Mouse (Mus musculus) kidney, postnatal 0 days (tissue): ENCODE data around the gene Mus81. TPM values are rescaled to one million over a fixed set of nuclear protein-coding genes. Genes with fewer than 3 reads are reported as not detected.
A peak's percentile ranks its signal among the peaks of the same experiment; 100 is the strongest.

Experiments
- ATAC-seq: fragments of 200-750 bp; cut with Nextera tagmentation; replicated peaks from 2 replicates; pipeline ENCODE4 v1.8.0; 2017; ENCODE audit warnings: low read depth, moderate number of reproducible peaks, moderate TSS enrichment, moderate library complexity; ENCODE audit not compliant: low FRiP score
- DNase-seq: peaks from one replicate; pipeline ENCODE4 v3.0.0-alpha.2; 2016; ENCODE audit warnings: low spot score
- H3K27ac ChIP-seq: fragments of 300-500 bp; sonication (generic); 2 replicates; pipeline ENCODE4 v1.5.1; 2014; ENCODE audit warnings: mild to moderate bottlenecking
- H3K27me3 ChIP-seq: fragments of 300-500 bp; sonication (generic); 2 replicates; pipeline ENCODE4 v1.6.1; 2014; ENCODE audit warnings: low read length, mixed read lengths; ENCODE audit not compliant: insufficient read depth
- H3K36me3 ChIP-seq: fragments of 300-500 bp; sonication (generic); 2 replicates; pipeline ENCODE4 v1.6.1; 2014; ENCODE audit warnings: low read length, mixed read lengths; ENCODE audit not compliant: insufficient read depth
- H3K4me1 ChIP-seq: fragments of 300-500 bp; sonication (generic); replicated peaks from 2 replicates; pipeline ENCODE4 v1.6.1; 2014; ENCODE audit warnings: antibody characterized with exemption, low read length, mixed read lengths; ENCODE audit not compliant: insufficient read depth
- H3K4me2 ChIP-seq: fragments of 300-500 bp; sonication (generic); 2 replicates; pipeline ENCODE4 v1.6.1; 2014; ENCODE audit warnings: mild to moderate bottlenecking, low read length, moderate library complexity, mixed read lengths
- H3K4me3 ChIP-seq: fragments of 300-500 bp; sonication (generic); replicated peaks from 2 replicates; pipeline ENCODE4 v1.5.1; 2014; ENCODE audit warnings: low read depth, low read length
- H3K9ac ChIP-seq: fragments of 300-500 bp; sonication (generic); 2 replicates; pipeline ENCODE4 v1.6.1; 2014; ENCODE audit warnings: low read depth, low read length
- H3K9me3 ChIP-seq: fragments of 300-500 bp; sonication (generic); replicated peaks from 2 replicates; pipeline ENCODE4 v1.6.1; 2016; ENCODE audit warnings: low read length, inconsistent platforms, mixed read lengths
- CTCF ChIP-seq: IDR thresholded peaks from 2 replicates; pipeline ENCODE4 v1.5.1; 2016; ENCODE audit warnings: antibody characterized with exemption, low read depth, mild to moderate bottlenecking, moderate library complexity
- WGBS: fragments of 180-500 bp; shearing (Covaris S2); extraction: QIAGEN DNeasy Blood & Tissue Kit; methylation state at CpG from one replicate; pipeline ENCODE4 v1.1.7; 2014; 5-methylcytosine and 5-hydroxymethylcytosine counted together
- polyA plus RNA-seq: library from polyadenylated mRNA; unstranded; fragments of >200 nt; fragmentation: Nextera tagmentation; extraction: Ambion mirVana; gene quantifications from 2 replicates; pipeline ENCODE4 v1.2.1, GENCODE M21; 2015

Gene Mus81
- polyA plus RNA-seq, 1 experiment from 2014 or later = 31.3 TPM

- peaks cover 12% of the 10 kb centered on the region; the same call in 1 of the 2 replicates for H3K4me1 ChIP-seq
- peak overlapping the region; percentile 79 for H3K9ac ChIP-seq
- H3K27me3 ChIP-seq = no peaks in the 10 kb centered on the region
- peaks cover 2% of the 10 kb centered on the region; the same call in 1 of the 2 replicates for H3K36me3 ChIP-seq
- TF ChIP-seq CTCF = 0 out of 2 replicates have a peak, but pooled peaks have one; percentile 1
- ATAC-seq (peak; percentile 58), DNase-seq (peak; percentile 58)
- peak overlapping the region; percentile 85 for H3K27ac ChIP-seq
- H3K9me3 ChIP-seq = no peaks in the 10 kb centered on the region
- under 1% methylated on average over 58 of the region's 68 CpGs for WGBS
- H3K4me2 ChIP-seq = peak overlapping the region; percentile 90
- peak overlapping the region; percentile 58 for H3K4me3 ChIP-seq
These were observed 13.7 kb downstream of the Mus81 start for GRCm38 (mm10) chr19:5474281-5475068.

GRCm38 (mm10) chr19:5473720-5474119 lies 14.5 kb downstream of the Mus81 start, which contains the start of gene Efemp2:
Gene Efemp2 (plus strand): TSS chr19:5473954.
- peak; percentile 23; the same call in 1 of the 2 replicates for TF ChIP-seq CTCF

GRCm38 (mm10) chr19:5472857-5473256 lies 15.3 kb downstream of the Mus81 start:
- peaks cover 12% of the 10 kb centered on the region for H3K4me1 ChIP-seq
- WGBS = 67% methylated on average over 3 of the region's 3 CpGs
- H3K27me3 ChIP-seq = no peaks in the 10 kb centered on the region
- H3K27ac ChIP-seq = no peak overlapping the region
- no peak overlapping the region for H3K9ac ChIP-seq
- H3K4me3 ChIP-seq = no peak overlapping the region
- no peaks in the 10 kb centered on the region for H3K36me3 ChIP-seq
- TF ChIP-seq CTCF = peak; percentile 51
- no peak for ATAC-seq
- no peak overlapping the region for H3K4me2 ChIP-seq
- DNase-seq = no peak
- no peaks in the 10 kb centered on the region for H3K9me3 ChIP-seq

More at GRCm38 (mm10) chr19:5473720-5474119, 14.5 kb downstream of the Mus81 start, which contains the start of gene Efemp2:
- Histone ChIP-seq H3K4me2 (peak within 1 kb of the TSS; percentile 90), H3K9ac (peak within 1 kb of the TSS; percentile 79), H3K27me3 (no peaks in the 10 kb centered on the region), H3K4me1 (peaks cover 12% of the 10 kb centered on the region; the same call in 1 of the 2 replicates), H3K36me3 (no peaks in the 10 kb centered on the region), H3K4me3 (peak within 1 kb of the TSS; percentile 58), H3K27ac (peak within 1 kb of the TSS; percentile 85), H3K9me3 (no peaks in the 10 kb centered on the region)
- ATAC-seq (peak; percentile 65; the same call in 1 of the 2 replicates), DNase-seq (peak; percentile 86)
- under 1% methylated on average over 22 of the region's 22 CpGs for WGBS

GRCm38 (mm10) chr19:5471846-5472245 lies 16.4 kb downstream of the Mus81 start:
- Histone ChIP-seq H3K4me3 (no peak overlapping the region), H3K4me1 (peaks cover 12% of the 10 kb centered on the region), H3K27ac (no peak overlapping the region), H3K9ac (no peak overlapping the region), H3K4me2 (no peak overlapping the region), H3K36me3 (peaks cover 7% of the 10 kb centered on the region), H3K27me3 (no peaks in the 10 kb centered on the region), H3K9me3 (no peaks in the 10 kb centered on the region)
- 52% methylated on average over 5 of the region's 5 CpGs for WGBS
- TF ChIP-seq CTCF = no peak
- DNase-seq = no peak
- ATAC-seq = no peak

DNA sequence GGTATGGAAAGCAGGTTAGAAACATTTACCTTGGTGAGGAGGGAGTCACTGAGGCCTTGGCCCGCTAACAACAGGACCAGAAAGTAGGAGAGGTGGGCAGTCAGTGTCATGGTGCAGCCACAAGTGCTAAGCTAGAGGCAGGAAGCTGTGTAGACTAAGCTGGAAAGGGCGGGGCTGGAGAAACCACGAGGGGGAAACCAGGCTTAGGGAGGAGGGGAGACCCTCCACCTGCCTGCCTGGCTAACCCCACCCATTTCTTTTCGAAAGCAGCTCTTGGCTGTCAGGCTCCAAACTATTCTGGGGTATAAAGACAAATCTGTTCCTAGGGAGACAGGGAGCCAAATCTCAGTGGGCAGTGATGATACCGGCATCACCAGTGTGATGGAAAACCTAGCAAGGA lies 19.8 kb downstream of the Mus81 start, which contains the start of gene Ctsw:
Gene Ctsw, minus strand, starts transcription at position 134 of the 400 bp plus-strand sequence.
- H3K4me3 ChIP-seq = no peak within 1 kb of the TSS
- H3K36me3 ChIP-seq = peaks cover 32% of the 10 kb centered on the region
- no peak within 1 kb of the TSS for H3K9ac ChIP-seq
- TF ChIP-seq CTCF = no peak
- H3K4me1 ChIP-seq = peaks cover 5% of the 10 kb centered on the region; the same call in 1 of the 2 replicates
- H3K27ac ChIP-seq = no peak within 1 kb of the TSS
- H3K9me3 ChIP-seq = no peaks in the 10 kb centered on the region
- DNase-seq (no peak), ATAC-seq (no peak)
- H3K27me3 ChIP-seq = no peaks in the 10 kb centered on the region
- H3K4me2 ChIP-seq = no peak within 1 kb of the TSS
- WGBS = 52% methylated on average over 5 of the region's 5 CpGs

DNA sequence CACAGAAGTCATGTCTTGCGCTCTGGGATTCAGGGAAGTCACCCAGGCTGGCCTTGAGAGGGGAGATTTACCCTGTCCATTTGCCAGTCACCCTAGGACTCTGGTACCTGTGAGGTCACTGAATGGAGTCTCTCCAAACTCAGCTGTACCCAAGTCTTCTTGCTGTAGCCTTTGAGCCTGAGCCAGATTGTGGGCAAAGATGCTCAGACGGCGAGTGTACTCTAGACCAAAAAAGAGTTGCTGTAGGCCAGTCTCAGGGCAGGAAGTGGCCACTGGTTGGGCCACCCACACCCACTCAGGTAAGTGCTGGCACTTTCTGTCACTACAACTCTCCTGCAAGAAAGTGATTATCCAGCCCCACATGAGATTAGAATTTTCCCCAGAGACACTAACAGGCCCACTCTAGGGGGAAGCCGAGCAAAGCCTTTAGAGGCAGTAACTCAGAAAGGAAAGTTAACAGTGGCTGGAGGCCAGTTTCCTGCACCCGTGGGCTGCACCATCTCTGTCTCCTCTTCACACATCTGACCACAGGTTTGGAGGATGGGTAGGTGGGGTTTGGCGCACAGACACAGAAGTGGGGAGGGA lies 21.2 kb downstream of the Mus81 start:
- no peak overlapping the region for H3K4me2 ChIP-seq
- H3K27me3 ChIP-seq = no peaks in the 10 kb centered on the region
- WGBS = 89% methylated on average over 6 of the region's 6 CpGs
- no peak overlapping the region for H3K4me3 ChIP-seq
- H3K9ac ChIP-seq = no peak overlapping the region
- peaks cover 5% of the 10 kb centered on the region; the same call in 1 of the 2 replicates for H3K4me1 ChIP-seq
- no peak for TF ChIP-seq CTCF
- ATAC-seq (no peak), DNase-seq (no peak)
- no peaks in the 10 kb centered on the region for H3K9me3 ChIP-seq
- H3K27ac ChIP-seq = no peak overlapping the region
- peaks cover 44% of the 10 kb centered on the region for H3K36me3 ChIP-seq
